Mouse (Mus musculus) G1E (cell line): ENCODE data around the gene Slc30a10. TPM values are rescaled to one million over a fixed set of nuclear protein-coding genes. Genes with fewer than 3 reads are reported as not detected.
A peak's percentile ranks its signal among the peaks of the same experiment; 100 is the strongest.

Experiments used
- ATAC-seq: 2 replicates; pipeline ENCODE4 v1.8.0; 2016; ENCODE audit warnings: mild to moderate bottlenecking; ENCODE audit not compliant: insufficient number of reproducible peaks, poor library complexity, low FRiP score, severe bottlenecking; ENCODE audit errors: extremely low read depth
- DNase-seq: peaks from one replicate; pipeline ENCODE4 v3.0.0; 2012; ENCODE audit warnings: low spot score
- H3K27me3 ChIP-seq: 2 replicates; pipeline ENCODE4 v1.6.1; 2012; ENCODE audit warnings: mild to moderate bottlenecking, low read length, inconsistent platforms; ENCODE audit not compliant: insufficient read depth
- H3K36me3 ChIP-seq: replicated peaks from 2 replicates; pipeline ENCODE3; 2012; ENCODE audit warnings: mild to moderate bottlenecking, inconsistent platforms
- H3K4me1 ChIP-seq: 2 replicates; pipeline ENCODE4 v1.6.1; 2012; ENCODE audit warnings: low read depth, low read length, inconsistent platforms, mixed read lengths; ENCODE audit not compliant: insufficient read depth
- H3K4me3 ChIP-seq: 2 replicates; pipeline ENCODE4 v1.5.1; 2012; ENCODE audit warnings: low read depth, mild to moderate bottlenecking, inconsistent platforms, low read length, moderate library complexity, mixed read lengths
- H3K9me3 ChIP-seq: replicated peaks from 2 replicates; pipeline ENCODE4 v1.6.1; 2012; ENCODE audit warnings: inconsistent platforms
- CTCF ChIP-seq: IDR thresholded peaks from 2 replicates; pipeline ENCODE4 v1.5.1; 2012; ENCODE audit warnings: low read depth, low read length, inconsistent platforms, mixed read lengths
- GATA1 ChIP-seq: IDR thresholded peaks from 2 replicates; pipeline ENCODE4 v1.6.1; 2012; ENCODE audit warnings: borderline replicate concordance, low read length, inconsistent platforms, mixed read lengths
- GATA2 ChIP-seq: IDR thresholded peaks from 2 replicates; pipeline ENCODE4 v1.6.1; 2012; ENCODE audit warnings: low read depth, low read length, inconsistent platforms, borderline replicate concordance
- POLR2AphosphoS5 ChIP-seq: IDR thresholded peaks from 2 replicates; pipeline ENCODE4 v1.6.1; 2012; ENCODE audit warnings: low read depth, low read length, inconsistent platforms; ENCODE audit not compliant: insufficient replicate concordance
- TAL1 ChIP-seq: conservative IDR thresholded peaks from 2 replicates; pipeline ENCODE4 v1.6.1; 2012; ENCODE audit warnings: low read depth, low read length, inconsistent platforms, mixed read lengths
- polyA plus RNA-seq: library from polyadenylated mRNA; stranded (reverse); fragments of >175 nt; gene quantifications from 2 replicates; pipeline ENCODE4 v1.2.3, GENCODE M21; 2012
- total RNA-seq, 2 experiments: library from RNA; stranded (forward) in 1 of 2; stranded (reverse) in 1 of 2; fragments of 200-1000 nt in 1 of 2; fragments of >200 nt in 1 of 2; fragmentation: Nextera tagmentation in 1 of 2; gene quantifications; 2 replicates each; pipeline ENCODE4 v1.2.3; 2014 to 2017

Gene Slc30a10
- total and polyA plus RNA-seq, 3 experiments: 7.2 to 40.9 (median 25.7) TPM

DNA sequence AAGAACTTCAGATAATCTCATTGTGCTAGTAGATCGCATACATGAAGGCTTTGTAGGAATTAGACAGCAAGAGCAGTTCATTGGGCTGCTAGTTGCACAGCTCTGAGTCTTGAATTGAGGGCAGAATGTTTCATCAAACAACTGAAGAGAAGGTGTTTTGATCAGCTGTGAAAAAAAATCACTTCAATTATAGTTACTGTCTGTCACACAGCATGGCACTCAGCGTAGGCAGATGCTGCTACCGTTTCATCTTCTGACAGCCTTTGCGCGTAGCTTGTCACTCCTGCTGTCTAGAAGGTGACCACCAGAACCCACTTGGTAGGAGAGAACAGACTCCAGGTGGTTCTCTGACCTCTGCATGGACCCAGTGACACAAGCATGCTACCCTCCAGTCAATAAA is 24.2 kb upstream of the Slc30a10 start:
- TF ChIP-seq POLR2AphosphoS5: no peak

GRCm38 (mm10) chr1:185431245-185431997 is 23.2 kb upstream of the Slc30a10 start:
- no peak for ATAC-seq
- peaks cover 30% of the 10 kb centered on the region for H3K36me3 ChIP-seq
- TF ChIP-seq POLR2AphosphoS5 (no peak), GATA1 (no peak), CTCF (no peak), TAL1 (no peak), GATA2 (no peak)

More for the DNA sequence above, 24.2 kb upstream of the Slc30a10 start:
- Histone ChIP-seq H3K36me3 (peaks cover 37% of the 10 kb centered on the region), H3K4me3 (no peak overlapping the region), H3K4me1 (peaks cover 21% of the 10 kb centered on the region), H3K9me3 (no peaks in the 10 kb centered on the region), H3K27me3 (no peaks in the 10 kb centered on the region)
- no peak for ATAC-seq
- no peak for DNase-seq

GRCm38 (mm10) chr1:185431998-185432317 is 22.7 kb upstream of the Slc30a10 start:
- no peak overlapping the region for H3K4me3 ChIP-seq
- DNase-seq (no peak), ATAC-seq (no peak)
- H3K27me3 ChIP-seq: no peaks in the 10 kb centered on the region
- no peak for TF ChIP-seq TAL1
- TF ChIP-seq CTCF: no peak
- no peak for TF ChIP-seq GATA2
- TF ChIP-seq GATA1: no peak
- no peak for TF ChIP-seq POLR2AphosphoS5
- H3K9me3 ChIP-seq: no peaks in the 10 kb centered on the region
- H3K4me1 ChIP-seq: peaks cover 21% of the 10 kb centered on the region
- H3K36me3 ChIP-seq: peaks cover 24% of the 10 kb centered on the region

More at GRCm38 (mm10) chr1:185431245-185431997, 23.2 kb upstream of the Slc30a10 start:
- H3K4me1 ChIP-seq: peaks cover 21% of the 10 kb centered on the region
- H3K9me3 ChIP-seq: no peaks in the 10 kb centered on the region
- H3K27me3 ChIP-seq: no peaks in the 10 kb centered on the region
- no peak overlapping the region for H3K4me3 ChIP-seq
- no peak for DNase-seq

DNA sequence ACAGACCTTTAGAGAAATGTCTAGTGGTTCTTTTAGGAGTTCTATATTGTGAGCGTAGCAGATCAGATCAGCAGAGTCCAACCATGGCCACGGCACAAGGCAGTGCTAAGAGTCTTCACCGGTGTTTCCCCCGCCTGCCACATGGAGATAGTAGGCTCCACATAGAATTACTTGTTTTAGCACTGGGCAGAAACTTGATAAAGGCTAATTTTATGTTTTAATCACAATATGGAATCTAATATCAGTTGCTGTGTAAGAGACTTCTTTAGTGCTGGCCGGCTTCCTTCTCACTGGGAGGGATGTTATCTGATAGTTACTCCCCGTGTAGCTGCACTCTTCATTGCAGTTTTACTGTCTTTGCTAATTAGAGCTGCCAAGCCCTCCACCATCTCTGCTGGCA is 21.5 kb upstream of the Slc30a10 start:
- ATAC-seq (peak; percentile 67), DNase-seq (no peak)
- H3K27me3 ChIP-seq: no peaks in the 10 kb centered on the region
- peaks cover 21% of the 10 kb centered on the region for H3K4me1 ChIP-seq
- TF ChIP-seq TAL1 (no peak), CTCF (no peak), POLR2AphosphoS5 (no peak), GATA2 (no peak), GATA1 (no peak)
- peaks cover 13% of the 10 kb centered on the region for H3K36me3 ChIP-seq
- H3K9me3 ChIP-seq: no peaks in the 10 kb centered on the region
- no peak overlapping the region for H3K4me3 ChIP-seq

DNA sequence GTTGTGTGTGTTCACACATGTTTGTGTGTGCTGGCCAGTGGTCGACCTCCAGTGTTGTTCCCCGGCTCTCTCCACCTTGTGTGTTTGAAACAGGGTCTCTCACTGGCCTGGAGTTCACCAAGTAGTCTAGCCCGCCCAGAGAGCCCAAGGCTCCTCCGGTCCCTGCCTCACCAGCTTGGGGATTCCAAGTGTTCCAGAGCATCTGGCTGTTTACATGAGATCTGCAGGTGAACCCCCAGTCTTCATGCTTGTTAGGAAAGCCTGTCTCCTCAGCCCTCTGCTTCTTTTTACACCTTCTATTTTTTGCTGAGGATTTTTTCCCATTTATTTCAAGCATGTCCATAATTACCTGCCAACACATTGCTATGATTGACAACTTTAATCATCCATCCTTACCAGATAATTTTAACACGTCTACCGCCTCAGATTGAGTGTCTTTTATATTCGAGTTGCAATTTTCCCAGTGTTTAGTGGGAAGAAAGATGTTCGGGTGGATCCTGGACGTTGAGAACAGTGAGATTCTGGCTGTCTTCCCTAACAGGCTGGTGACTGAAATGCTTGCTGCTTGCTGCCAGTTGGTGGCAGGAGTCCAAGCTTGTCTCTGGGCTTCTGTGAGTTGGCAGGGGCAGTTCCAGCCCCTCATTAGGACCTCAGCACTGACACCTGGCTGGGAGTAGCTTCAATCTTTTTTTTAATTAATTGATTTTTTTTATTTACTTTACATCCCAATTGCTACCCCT is 15.6 kb upstream of the Slc30a10 start:
- TF ChIP-seq GATA1: no peak
- no peak for TF ChIP-seq TAL1
- no peak for TF ChIP-seq GATA2
- TF ChIP-seq CTCF: no peak
- TF ChIP-seq POLR2AphosphoS5: no peak
- Histone ChIP-seq H3K4me1 (peaks cover 2% of the 10 kb centered on the region; the same call in 1 of the 2 replicates), H3K27me3 (no peaks in the 10 kb centered on the region), H3K36me3 (no peaks in the 10 kb centered on the region), H3K9me3 (no peaks in the 10 kb centered on the region), H3K4me3 (no peak overlapping the region)
- ATAC-seq (no peak), DNase-seq (no peak)

- no peak for DNase-seq
- Histone ChIP-seq H3K4me3 (no peak overlapping the region), H3K27me3 (no peaks in the 10 kb centered on the region), H3K9me3 (no peaks in the 10 kb centered on the region), H3K36me3 (no peaks in the 10 kb centered on the region), H3K4me1 (peaks cover 6% of the 10 kb centered on the region)
- ATAC-seq: no peak
- TF ChIP-seq TAL1: no peak
- no peak for TF ChIP-seq CTCF
- TF ChIP-seq POLR2AphosphoS5: no peak
- no peak for TF ChIP-seq GATA1
- no peak for TF ChIP-seq GATA2
Measured at GRCm38 (mm10) chr1:185441703-185442472, 12.8 kb upstream of the Slc30a10 start.
